ENCODE assay signal across 16 mouse cellular contexts in the genomic region with DNA sequence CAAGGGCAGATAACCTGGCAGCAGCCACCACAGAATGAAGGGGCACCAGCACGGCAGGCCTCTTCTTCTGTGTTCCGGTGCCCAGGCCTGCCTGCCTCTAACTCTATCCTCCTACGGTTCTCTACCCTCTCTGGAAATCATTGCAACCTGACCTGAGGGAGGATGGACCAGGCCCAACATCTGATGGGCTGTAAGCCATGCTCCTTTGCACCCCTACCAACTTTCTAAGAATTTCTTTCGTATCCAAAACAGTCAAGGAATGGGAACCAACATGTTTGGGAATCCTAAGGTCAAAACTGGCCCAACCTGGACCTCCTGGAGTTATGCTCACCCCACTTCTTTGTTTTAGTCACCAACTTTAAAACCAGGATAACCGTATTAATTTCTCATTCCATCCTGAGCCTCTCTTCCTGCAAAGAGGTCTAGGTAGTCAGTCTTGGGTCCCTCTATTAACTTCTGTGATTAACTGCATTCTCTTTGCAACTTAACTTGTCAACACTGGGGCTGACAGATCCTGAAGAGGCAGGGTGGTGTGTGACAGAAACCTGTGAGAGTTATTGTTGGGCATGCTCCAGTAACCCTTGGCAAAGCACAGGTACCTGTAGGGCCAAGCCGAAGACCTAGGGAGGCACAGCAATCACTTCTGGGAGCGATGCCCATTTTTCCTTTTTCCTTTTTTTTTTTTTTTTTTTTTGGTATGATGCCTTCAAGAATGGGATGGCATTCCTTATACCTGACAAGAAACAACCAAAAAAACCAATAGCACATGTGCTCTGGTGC. TPM values are rescaled to one million over a fixed set of nuclear protein-coding genes. Genes with fewer than 3 reads are reported as not detected.
"Had no signal": no experiment of that assay in that cellular context is flagged by ENCODE, and none has a peak within 500 bp of the region (broad histone marks: within the 10 kb centered on the region; RNA-seq: fewer than 3 reads in every experiment).

No protein-coding gene starts in this region.

- H3K4me3 ChIP-seq: limb, embryonic 13.5 days; liver, embryonic 15.5 days; midbrain, embryonic 13.5 days had no signal

- H3K9ac ChIP-seq: limb, embryonic 13.5 days; liver, embryonic 15.5 days; midbrain, embryonic 13.5 days had no signal

- DNase-seq: kidney, adult 11 months; kidney, postnatal 25 days; layer of hippocampus, adult 9-11 months; layer of hippocampus, postnatal 36 days; lung, adult 2 months; lung, postnatal 36 days; thymus, adult 2 months; thymus, postnatal 25 days had no signal

- ATAC-seq: lung, postnatal 0 days; midbrain, embryonic 13.5 days had no signal

- H3K27ac ChIP-seq: limb, embryonic 13.5 days; liver, embryonic 15.5 days; midbrain, embryonic 13.5 days; stomach, postnatal 0 days had no signal

- H3K27me3 ChIP-seq: limb, embryonic 13.5 days; liver, embryonic 15.5 days; midbrain, embryonic 13.5 days had no signal

- H3K4me1 ChIP-seq: midbrain, embryonic 13.5 days had no signal

- H3K9me3 ChIP-seq: limb, embryonic 13.5 days; liver, embryonic 15.5 days; midbrain, embryonic 13.5 days had no signal

- H3K4me2 ChIP-seq: limb, embryonic 13.5 days; liver, embryonic 11.5 days; liver, embryonic 15.5 days; midbrain, embryonic 13.5 days had no signal

RNA-seq across cellular contexts. Expression of gene Ccdc69, which starts 31.8 kb away (rescaled TPM):
- polyA plus RNA-seq: midbrain, embryonic 13.5 days; neural tube, embryonic 14.5 days had no signal

RNA-seq across cellular contexts. Expression of gene Slc36a3, which starts 41.8 kb away (rescaled TPM):
- polyA plus RNA-seq: limb, embryonic 13.5 days; liver, embryonic 11.5 days; liver, embryonic 15.5 days; lung, postnatal 0 days; midbrain, embryonic 13.5 days; midbrain, postnatal 0 days; neural tube, embryonic 14.5 days had no signal
